Mouse (Mus musculus) lung, postnatal 0 days (tissue): ENCODE measurements around the gene Igfbp6. TPM values are rescaled to one million over a fixed set of nuclear protein-coding genes. Genes with fewer than 3 reads are reported as not detected.

Source experiments
- ATAC-seq: fragments of 200-750 bp; cut with Nextera tagmentation; 2 replicates; pipeline ENCODE4 v1.8.0; 2017; ENCODE audit warnings: moderate library complexity
- DNase-seq: peaks from one replicate; pipeline ENCODE4 v3.0.0-alpha.2; 2016; ENCODE audit warnings: low spot score
- H3K27ac ChIP-seq: fragments of 300-500 bp; sonication (generic); 2 replicates; pipeline ENCODE4 v1.5.1; 2014; ENCODE audit warnings: antibody characterized with exemption, mild to moderate bottlenecking, low read length, mixed read lengths
- H3K27me3 ChIP-seq: fragments of 300-500 bp; sonication (generic); replicated peaks from 2 replicates; pipeline ENCODE4 v1.6.1; 2014; ENCODE audit warnings: low read length, mixed read lengths; ENCODE audit not compliant: insufficient read depth
- H3K36me3 ChIP-seq: fragments of 300-500 bp; sonication (generic); 2 replicates; pipeline ENCODE4 v1.6.1; 2014; ENCODE audit warnings: low read length, mixed read lengths; ENCODE audit not compliant: insufficient read depth
- H3K4me1 ChIP-seq: fragments of 300-500 bp; sonication (generic); 2 replicates; pipeline ENCODE4 v1.6.1; 2014; ENCODE audit warnings: antibody characterized with exemption, low read depth, low read length, mixed read lengths; ENCODE audit not compliant: insufficient read depth
- H3K4me2 ChIP-seq: fragments of 300-500 bp; sonication (generic); replicated peaks from 2 replicates; pipeline ENCODE4 v1.6.1; 2014; ENCODE audit warnings: low read depth, mild to moderate bottlenecking, low read length, moderate library complexity, mixed read lengths
- H3K4me3 ChIP-seq: fragments of 300-500 bp; sonication (generic); 2 replicates; pipeline ENCODE4 v1.5.1; 2014; ENCODE audit warnings: low read depth, low read length
- H3K9ac ChIP-seq: fragments of 300-500 bp; sonication (generic); replicated peaks from 2 replicates; pipeline ENCODE4 v1.6.1; 2014; ENCODE audit warnings: low read depth, mild to moderate bottlenecking
- H3K9me3 ChIP-seq: fragments of 300-500 bp; sonication (generic); 2 replicates; pipeline ENCODE4 v1.6.1; 2016; ENCODE audit warnings: low read length, mixed read lengths
- CTCF ChIP-seq: IDR thresholded peaks from 2 replicates; pipeline ENCODE4 v1.5.1; 2016; ENCODE audit warnings: antibody characterized with exemption, mild to moderate bottlenecking
- EP300 ChIP-seq: IDR thresholded peaks from 2 replicates; pipeline ENCODE4 v1.6.1; 2016; ENCODE audit warnings: antibody characterized with exemption, mild to moderate bottlenecking, control low read depth
- WGBS: fragments of 180-500 bp; shearing (Covaris S2); extraction: QIAGEN DNeasy Blood & Tissue Kit; methylation state at CpG from one replicate; pipeline ENCODE4 v1.1.7; 2014; 5-methylcytosine and 5-hydroxymethylcytosine counted together
- polyA plus RNA-seq: library from polyadenylated mRNA; unstranded; fragments of >200 nt; fragmentation: Nextera tagmentation; extraction: Ambion mirVana; gene quantifications from 2 replicates; pipeline ENCODE4 v1.2.1, GENCODE M21; 2015

The Igfbp6 gene
- polyA plus RNA-seq, 1 experiment from 2014 or later = 123 TPM

- Histone ChIP-seq H3K9me3 (no peaks in the 10 kb centered on the region), H3K27me3 (no peaks in the 10 kb centered on the region), H3K4me1 (peaks cover 48% of the 10 kb centered on the region), H3K4me3 (peak overlapping the region; percentile 48), H3K9ac (peak overlapping the region; percentile 93), H3K36me3 (peaks cover 27% of the 10 kb centered on the region), H3K4me2 (peak overlapping the region; percentile 87), H3K27ac (peak overlapping the region; percentile 100)
- TF ChIP-seq CTCF (no peak), EP300 (peak; percentile 98)
- ATAC-seq = peak; percentile 49
- DNase-seq = peak; percentile 96
- 12% methylated on average over 12 of the region's 12 CpGs for WGBS
Measured at GRCm38 (mm10) chr15:102103947-102104555, 40.1 kb upstream of the Igfbp6 start.

- DNase-seq (peak; percentile 91), ATAC-seq (peak; percentile 4)
- peaks cover 37% of the 10 kb centered on the region for H3K36me3 ChIP-seq
- peak overlapping the region; percentile 87 for H3K4me2 ChIP-seq
- peak overlapping the region; percentile 100 for H3K27ac ChIP-seq
- no peak overlapping the region for H3K9ac ChIP-seq
- no peaks in the 10 kb centered on the region for H3K27me3 ChIP-seq
- 10% methylated on average over 4 of the region's 5 CpGs for WGBS
- peak overlapping the region; percentile 6; the same call in 1 of the 2 replicates for H3K4me3 ChIP-seq
- peaks cover 40% of the 10 kb centered on the region; the same call in 1 of the 2 replicates for H3K4me1 ChIP-seq
- no peak for TF ChIP-seq EP300
- no peak for TF ChIP-seq CTCF
- no peaks in the 10 kb centered on the region for H3K9me3 ChIP-seq
Measured at GRCm38 (mm10) chr15:102105360-102105759, 38.8 kb upstream of the Igfbp6 start.

- DNase-seq (peak; percentile 64), ATAC-seq (no peak)
- H3K9me3 ChIP-seq = no peaks in the 10 kb centered on the region
- H3K4me2 ChIP-seq = peak overlapping the region; percentile 87
- no peaks in the 10 kb centered on the region for H3K27me3 ChIP-seq
- H3K36me3 ChIP-seq = peaks cover 44% of the 10 kb centered on the region
- no peak overlapping the region for H3K9ac ChIP-seq
- H3K27ac ChIP-seq = 0 out of 2 replicates have a peak overlapping the region, but pooled peaks have one; percentile 38
- H3K4me3 ChIP-seq = no peak overlapping the region
- TF ChIP-seq CTCF (peak; percentile 55), EP300 (no peak)
- 33% methylated on average over 18 of the region's 18 CpGs for WGBS
- H3K4me1 ChIP-seq = peaks cover 39% of the 10 kb centered on the region; the same call in 1 of the 2 replicates
Measured at GRCm38 (mm10) chr15:102105764-102106730, 38.1 kb upstream of the Igfbp6 start.

GRCm38 (mm10) chr15:102106754-102107456 is 37.3 kb upstream of the Igfbp6 start:
- ATAC-seq (no peak), DNase-seq (peak; percentile 35)
- no peaks in the 10 kb centered on the region for H3K9me3 ChIP-seq
- TF ChIP-seq CTCF (no peak; the same call in 1 of the 2 replicates), EP300 (no peak)
- peaks cover 52% of the 10 kb centered on the region for H3K36me3 ChIP-seq
- H3K27me3 ChIP-seq = no peaks in the 10 kb centered on the region
- no peak overlapping the region for H3K27ac ChIP-seq
- H3K4me3 ChIP-seq = no peak overlapping the region
- no peak overlapping the region for H3K9ac ChIP-seq
- 39% methylated on average over 37 of the region's 38 CpGs for WGBS
- peaks cover 33% of the 10 kb centered on the region; the same call in 1 of the 2 replicates for H3K4me1 ChIP-seq
- H3K4me2 ChIP-seq = peak overlapping the region; percentile 87

- H3K27me3 ChIP-seq = no peaks in the 10 kb centered on the region
- peaks cover 63% of the 10 kb centered on the region for H3K36me3 ChIP-seq
- peaks cover 33% of the 10 kb centered on the region; the same call in 1 of the 2 replicates for H3K4me1 ChIP-seq
- ATAC-seq (no peak), DNase-seq (peak; percentile 82)
- no peaks in the 10 kb centered on the region for H3K9me3 ChIP-seq
- H3K4me2 ChIP-seq = no peak overlapping the region
- TF ChIP-seq CTCF = peak; percentile 84
- TF ChIP-seq EP300 = no peak
- WGBS = 48% methylated on average over 13 of the region's 13 CpGs
- no peak overlapping the region for H3K9ac ChIP-seq
- H3K27ac ChIP-seq = 0 out of 2 replicates have a peak overlapping the region, but pooled peaks have one; percentile 38
- no peak overlapping the region for H3K4me3 ChIP-seq
Measured at GRCm38 (mm10) chr15:102107689-102108573, 36.2 kb upstream of the Igfbp6 start.
